Mouse (Mus musculus): ENCODE measurements around the gene Car6. TPM values are rescaled to one million over a fixed set of nuclear protein-coding genes. Genes with fewer than 3 reads are reported as not detected.

The Car6 gene
- polyA plus RNA-seq, 1 experiment from 2014 or later, result 0.27 TPM

- no peaks in the 10 kb centered on the region for H3K27me3 ChIP-seq (replicated peaks; ENCODE audit: low read depth, poor library complexity, severe bottlenecking)
- H3K36me3 ChIP-seq (replicated peaks), result no peaks in the 10 kb centered on the region
- H3K9me3 ChIP-seq, result no peaks in the 10 kb centered on the region
- peaks cover 33% of the 10 kb centered on the region for H3K4me1 ChIP-seq
- no peak overlapping the region for H3K4me3 ChIP-seq
- no peak for DNase-seq (ENCODE audit: low spot score)
- WGBS, result 91% methylated on average over 14 of the region's 14 CpGs
- no peak overlapping the region for H3K27ac ChIP-seq (replicated peaks)
Observed at GRCm38 (mm10) chr4:150174027-150174426, 27.1 kb downstream of the Car6 start.

GRCm38 (mm10) chr4:150173281-150173680 lies 27.9 kb downstream of the Car6 start:
- Histone ChIP-seq H3K27me3 (replicated peaks; ENCODE audit: low read depth, poor library complexity, severe bottlenecking) (no peaks in the 10 kb centered on the region), H3K4me1 (peaks cover 26% of the 10 kb centered on the region), H3K36me3 (replicated peaks) (no peaks in the 10 kb centered on the region), H3K4me3 (no peak overlapping the region), H3K9me3 (no peaks in the 10 kb centered on the region), H3K27ac (replicated peaks) (no peak overlapping the region)
- DNase-seq (ENCODE audit: low spot score), result peak; percentile 44
- WGBS, result 60% methylated on average over 10 of the region's 10 CpGs

- 78% methylated on average over 8 of the region's 8 CpGs for WGBS
- Histone ChIP-seq H3K4me3 (no peak overlapping the region), H3K27me3 (replicated peaks; ENCODE audit: low read depth, poor library complexity, severe bottlenecking) (no peaks in the 10 kb centered on the region), H3K36me3 (replicated peaks) (no peaks in the 10 kb centered on the region), H3K27ac (replicated peaks) (no peak overlapping the region), H3K4me1 (peaks cover 16% of the 10 kb centered on the region), H3K9me3 (no peaks in the 10 kb centered on the region)
- no peak for DNase-seq (ENCODE audit: low spot score)
Observed at GRCm38 (mm10) chr4:150172107-150172506, 29.0 kb downstream of the Car6 start.

GRCm38 (mm10) chr4:150168406-150168805 lies 32.7 kb downstream of the Car6 start:
- peaks cover 5% of the 10 kb centered on the region; the same call in 1 of the 2 replicates for H3K9me3 ChIP-seq
- no peaks in the 10 kb centered on the region for H3K36me3 ChIP-seq (replicated peaks)
- H3K4me3 ChIP-seq, result no peak overlapping the region
- WGBS, result 84% methylated on average over 10 of the region's 10 CpGs
- no peak overlapping the region for H3K27ac ChIP-seq (replicated peaks)
- 0 out of 2 replicates have a peak, but pooled peaks cover 14% of the 10 kb centered on the region for H3K27me3 ChIP-seq (replicated peaks; ENCODE audit: low read depth, poor library complexity, severe bottlenecking)
- no peak for DNase-seq (ENCODE audit: low spot score)
- H3K4me1 ChIP-seq, result peaks cover 10% of the 10 kb centered on the region

- 35% methylated on average over 13 of the region's 13 CpGs for WGBS
- DNase-seq (ENCODE audit: low spot score), result peak; percentile 43
- Histone ChIP-seq H3K4me3 (peak overlapping the region; percentile 27; the same call in 1 of the 2 replicates), H3K36me3 (replicated peaks) (no peaks in the 10 kb centered on the region), H3K27me3 (replicated peaks; ENCODE audit: low read depth, poor library complexity, severe bottlenecking) (0 out of 2 replicates have a peak, but pooled peaks cover 14% of the 10 kb centered on the region), H3K4me1 (peaks cover 4% of the 10 kb centered on the region), H3K27ac (replicated peaks) (no peak overlapping the region), H3K9me3 (peaks cover 12% of the 10 kb centered on the region; the same call in 1 of the 2 replicates)
Observed at GRCm38 (mm10) chr4:150164875-150165274, 36.3 kb downstream of the Car6 start.

- no peak overlapping the region for H3K27ac ChIP-seq (replicated peaks)
- no peak for DNase-seq (ENCODE audit: low spot score)
- 76% methylated on average over 13 of the region's 13 CpGs for WGBS
Observed at GRCm38 (mm10) chr4:150162561-150163169, 38.5 kb downstream of the Car6 start.

GRCm38 (mm10) chr4:150159458-150159857 lies 41.7 kb downstream of the Car6 start:
- Histone ChIP-seq H3K27me3 (replicated peaks; ENCODE audit: low read depth, poor library complexity, severe bottlenecking) (0 out of 2 replicates have a peak, but pooled peaks cover 5% of the 10 kb centered on the region), H3K27ac (replicated peaks) (no peak overlapping the region), H3K4me3 (no peak overlapping the region), H3K36me3 (replicated peaks) (no peaks in the 10 kb centered on the region), H3K4me1 (peaks cover 9% of the 10 kb centered on the region; the same call in 1 of the 2 replicates), H3K9me3 (peaks cover 12% of the 10 kb centered on the region; the same call in 1 of the 2 replicates)
- no peak for DNase-seq (ENCODE audit: low spot score)
- 89% methylated on average over 2 of the region's 2 CpGs for WGBS

More at GRCm38 (mm10) chr4:150162561-150163169, 38.5 kb downstream of the Car6 start:
- Histone ChIP-seq H3K9me3 (peaks cover 12% of the 10 kb centered on the region; the same call in 1 of the 2 replicates), H3K27me3 (replicated peaks; ENCODE audit: low read depth, poor library complexity, severe bottlenecking) (0 out of 2 replicates have a peak, but pooled peaks cover 15% of the 10 kb centered on the region), H3K4me1 (peaks cover 12% of the 10 kb centered on the region), H3K4me3 (no peak overlapping the region), H3K36me3 (replicated peaks) (no peaks in the 10 kb centered on the region)

GRCm38 (mm10) chr4:150157348-150157882 lies 43.7 kb downstream of the Car6 start:
- H3K4me3 ChIP-seq, result no peak overlapping the region
- no peaks in the 10 kb centered on the region for H3K36me3 ChIP-seq (replicated peaks)
- 70% methylated on average over 14 of the region's 14 CpGs for WGBS
- 0 out of 2 replicates have a peak, but pooled peaks cover 5% of the 10 kb centered on the region for H3K27me3 ChIP-seq (replicated peaks; ENCODE audit: low read depth, poor library complexity, severe bottlenecking)
- H3K4me1 ChIP-seq, result peaks cover 9% of the 10 kb centered on the region; the same call in 1 of the 2 replicates
- no peaks in the 10 kb centered on the region for H3K9me3 ChIP-seq
- H3K27ac ChIP-seq (replicated peaks), result no peak overlapping the region
- DNase-seq (ENCODE audit: low spot score), result no peak

GRCm38 (mm10) chr4:150155731-150156130 lies 45.4 kb downstream of the Car6 start:
- Histone ChIP-seq H3K27me3 (replicated peaks; ENCODE audit: low read depth, poor library complexity, severe bottlenecking) (0 out of 2 replicates have a peak, but pooled peaks cover 5% of the 10 kb centered on the region), H3K9me3 (peaks cover 4% of the 10 kb centered on the region; the same call in 1 of the 2 replicates), H3K4me1 (peaks cover 9% of the 10 kb centered on the region; the same call in 1 of the 2 replicates), H3K27ac (replicated peaks) (no peak overlapping the region), H3K36me3 (replicated peaks) (no peaks in the 10 kb centered on the region), H3K4me3 (no peak overlapping the region)
- WGBS, result 84% methylated on average over 4 of the region's 4 CpGs
- DNase-seq (ENCODE audit: low spot score), result no peak

GRCm38 (mm10) chr4:150155301-150155700 lies 45.8 kb downstream of the Car6 start:
- H3K4me1 ChIP-seq, result peaks cover 9% of the 10 kb centered on the region; the same call in 1 of the 2 replicates
- 91% methylated on average over 4 of the region's 4 CpGs for WGBS
- H3K27me3 ChIP-seq (replicated peaks; ENCODE audit: low read depth, poor library complexity, severe bottlenecking), result 0 out of 2 replicates have a peak, but pooled peaks cover 5% of the 10 kb centered on the region
- no peak overlapping the region for H3K4me3 ChIP-seq
- no peak for DNase-seq (ENCODE audit: low spot score)
- H3K27ac ChIP-seq (replicated peaks), result no peak overlapping the region
- H3K36me3 ChIP-seq (replicated peaks), result no peaks in the 10 kb centered on the region
- H3K9me3 ChIP-seq, result peaks cover 4% of the 10 kb centered on the region; the same call in 1 of the 2 replicates

- Histone ChIP-seq H3K36me3 (replicated peaks) (no peaks in the 10 kb centered on the region), H3K27me3 (replicated peaks; ENCODE audit: low read depth, poor library complexity, severe bottlenecking) (0 out of 2 replicates have a peak, but pooled peaks cover 3% of the 10 kb centered on the region), H3K4me1 (no peaks in the 10 kb centered on the region), H3K9me3 (peaks cover 16% of the 10 kb centered on the region; the same call in 1 of the 2 replicates), H3K27ac (replicated peaks) (no peak overlapping the region), H3K4me3 (no peak overlapping the region)
- WGBS, result 85% methylated on average over 8 of the region's 8 CpGs
- DNase-seq (ENCODE audit: low spot score), result no peak
Observed at GRCm38 (mm10) chr4:150152483-150152882, 48.6 kb downstream of the Car6 start.

GRCm38 (mm10) chr4:150151045-150151444 lies 50.1 kb downstream of the Car6 start:
- 81% methylated on average over 7 of the region's 7 CpGs for WGBS
- peaks cover 6% of the 10 kb centered on the region for H3K4me1 ChIP-seq
- H3K9me3 ChIP-seq, result peaks cover 17% of the 10 kb centered on the region; the same call in 1 of the 2 replicates
- no peak overlapping the region for H3K27ac ChIP-seq (replicated peaks)
- no peaks in the 10 kb centered on the region for H3K36me3 ChIP-seq (replicated peaks)
- no peak for DNase-seq (ENCODE audit: low spot score)
- H3K4me3 ChIP-seq, result no peak overlapping the region
- no peaks in the 10 kb centered on the region for H3K27me3 ChIP-seq (replicated peaks; ENCODE audit: low read depth, poor library complexity, severe bottlenecking)

Data from embryonic facial prominence, embryonic 10.5 days (tissue).